Mouse (Mus musculus) mature B cell (primary cell): ENCODE data around the gene Tmed9.
"Not testable (repeated sequence)": the region's sequence is repeated elsewhere in the genome, so short reads cannot be mapped to it uniquely, and the experiment has no call there.

Experiments used
- in situ Hi-C: fragments of 300-500 bp; cut with MboI; formaldehyde crosslinking; loops from 2 replicates; pipeline ENCODE4 v1.14.3; 2019

Tmed9 gene

GRCm38 (mm10) chr13:55607624-55608006 lies 34.1 kb downstream of the Tmed9 start:
- in situ Hi-C loops: no loop called here

- in situ Hi-C loops: no loop called here
Measured at GRCm38 (mm10) chr13:55611996-55612395, 38.5 kb downstream of the Tmed9 start.

- in situ Hi-C loops: no loop called here
Measured at GRCm38 (mm10) chr13:55613471-55613870, 39.9 kb downstream of the Tmed9 start.

GRCm38 (mm10) chr13:55619328-55619727 lies 45.8 kb downstream of the Tmed9 start:
- in situ Hi-C loops: no loop called here

GRCm38 (mm10) chr13:55620275-55620674 lies 46.7 kb downstream of the Tmed9 start:
- in situ Hi-C loops: no loop called here

- in situ Hi-C loops: not testable (repeated sequence)
Measured at GRCm38 (mm10) chr13:55622156-55622648, 48.7 kb downstream of the Tmed9 start.

- in situ Hi-C loops: no loop called here
Measured at GRCm38 (mm10) chr13:55622649-55623541, 49.4 kb downstream of the Tmed9 start, which contains the start of gene Caml. Caml (plus strand) TSS chr13:55623005.

GRCm38 (mm10) chr13:55634639-55635127 lies 61.2 kb downstream of the Tmed9 start, which contains the start of gene Ddx46:
Ddx46 (plus strand) TSS chr13:55635027.
- in situ Hi-C loops: no loop called here

- in situ Hi-C loops: no loop called here
Measured at GRCm38 (mm10) chr13:55635146-55635571, 61.6 kb downstream of the Tmed9 start.

- in situ Hi-C loops: no loop called here
Measured at GRCm38 (mm10) chr13:55636185-55636983, 62.9 kb downstream of the Tmed9 start.

- in situ Hi-C loops: not testable (repeated sequence)
Measured at GRCm38 (mm10) chr13:55640480-55640879, 66.9 kb downstream of the Tmed9 start.

GRCm38 (mm10) chr13:55644525-55644924 lies 71.0 kb downstream of the Tmed9 start:
- in situ Hi-C loops: no loop called here
